Mouse (Mus musculus) forebrain, embryonic 14.5 days (tissue): ENCODE results near the gene Hist1h1c. TPM values are rescaled to one million over a fixed set of nuclear protein-coding genes. Genes with fewer than 3 reads are reported as not detected.
"Not testable (repeated sequence)": the region's sequence is repeated elsewhere in the genome, so short reads cannot be mapped to it uniquely, and the experiment has no call there.

Experiments used
- ATAC-seq: fragments of 200-750 bp; cut with Nextera tagmentation; 2 replicates; pipeline ENCODE4 v1.8.0; 2017; ENCODE audit warnings: mild to moderate bottlenecking, moderate library complexity
- DNase-seq: peaks from one replicate; pipeline ENCODE4 v3.0.0-alpha.2; 2015; ENCODE audit warnings: low spot score
- H3K27ac ChIP-seq: fragments of 300-500 bp; sonication (generic); 2 replicates; pipeline ENCODE4 v1.5.1; 2014; ENCODE audit warnings: low read depth, mild to moderate bottlenecking, control low read depth, low read length, moderate library complexity
- H3K27me3 ChIP-seq: fragments of 300-500 bp; sonication (generic); replicated peaks from 2 replicates; pipeline ENCODE4 v1.6.1; 2014; ENCODE audit warnings: low read length, control low read depth, mixed read lengths; ENCODE audit not compliant: control insufficient read depth, insufficient read depth
- H3K36me3 ChIP-seq: fragments of 300-500 bp; sonication (generic); 2 replicates; pipeline ENCODE4 v1.6.1; 2014; ENCODE audit warnings: low read length, control low read depth; ENCODE audit not compliant: control insufficient read depth, insufficient read depth
- H3K4me1 ChIP-seq: fragments of 300-500 bp; sonication (generic); 2 replicates; pipeline ENCODE4 v1.6.1; 2014; ENCODE audit warnings: antibody characterized with exemption, low read length, control low read depth; ENCODE audit not compliant: control insufficient read depth, insufficient read depth
- H3K4me2 ChIP-seq: fragments of 300-500 bp; sonication (generic); 2 replicates; pipeline ENCODE4 v1.6.1; 2014; ENCODE audit warnings: mild to moderate bottlenecking, control low read depth, low read length
- H3K4me3 ChIP-seq: fragments of 300-500 bp; sonication (generic); 2 replicates; pipeline ENCODE4 v1.5.1; 2014; ENCODE audit warnings: low read depth, low read length, control low read depth
- H3K9ac ChIP-seq: fragments of 300-500 bp; sonication (generic); 2 replicates; pipeline ENCODE4 v1.6.1; 2014; ENCODE audit warnings: mild to moderate bottlenecking, low read length, control low read depth, moderate library complexity
- H3K9me3 ChIP-seq: fragments of 300-500 bp; sonication (generic); replicated peaks from 2 replicates; pipeline ENCODE4 v1.6.1; 2016; ENCODE audit warnings: low read length, control low read depth, mixed read lengths; ENCODE audit not compliant: control insufficient read depth
- WGBS: fragments of 180-500 bp; shearing (Covaris S2); extraction: QIAGEN DNeasy Blood & Tissue Kit; methylation state at CpG from one replicate; pipeline ENCODE4 v1.1.7; 2014; 5-methylcytosine and 5-hydroxymethylcytosine counted together
- polyA plus RNA-seq: library from polyadenylated mRNA; unstranded; fragments of >200 nt; fragmentation: Nextera tagmentation; extraction: Ambion mirVana; gene quantifications from 2 replicates; pipeline ENCODE4 v1.2.1, GENCODE M21; 2014

The Hist1h1c gene
- polyA plus RNA-seq, 1 experiment from 2014 or later: 25.2 TPM

DNA sequence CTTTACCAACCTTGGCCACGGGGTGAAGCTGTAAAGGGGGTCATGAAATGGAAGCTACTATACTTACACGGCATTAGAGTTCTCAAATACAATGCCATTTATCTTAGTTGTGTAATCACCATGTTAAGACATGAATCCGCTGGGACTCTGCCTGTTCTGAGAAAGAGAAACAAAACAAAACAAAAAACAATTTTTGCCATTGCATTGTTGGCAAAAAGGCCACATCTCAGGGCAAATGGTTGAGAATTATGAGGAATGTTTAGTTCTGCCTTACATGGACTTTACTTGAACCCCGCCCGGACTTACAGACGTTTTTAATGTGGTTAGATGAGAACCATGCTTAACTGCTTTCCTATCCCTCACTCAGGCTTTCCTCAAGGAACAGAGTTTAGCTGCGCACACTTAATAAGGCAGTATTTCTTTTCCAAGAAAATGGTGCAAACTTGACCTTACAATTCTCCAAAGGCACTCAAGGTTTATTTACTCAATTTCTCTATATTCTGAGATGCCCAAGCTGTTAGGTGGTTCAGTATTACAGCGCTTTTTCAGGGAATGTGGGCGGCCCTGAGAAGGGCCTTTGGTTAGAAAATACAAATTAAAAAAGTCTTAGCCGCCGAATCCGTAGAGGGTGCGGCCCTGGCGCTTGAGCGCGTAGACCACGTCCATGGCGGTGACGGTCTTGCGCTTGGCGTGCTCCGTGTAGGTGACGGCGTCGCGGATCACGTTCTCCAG lies 21.8 kb downstream of the Hist1h1c start:
- DNase-seq (peak; percentile 38), ATAC-seq (no peak; the same call in 1 of the 2 replicates)
- WGBS: 1% methylated on average over 18 of the region's 27 CpGs
- H3K27ac ChIP-seq: peak overlapping the region; percentile 88
- no peaks in the 10 kb centered on the region for H3K9me3 ChIP-seq
- peak overlapping the region; percentile 89 for H3K4me2 ChIP-seq
- peaks cover 31% of the 10 kb centered on the region for H3K4me1 ChIP-seq
- peak overlapping the region; percentile 64 for H3K9ac ChIP-seq
- H3K36me3 ChIP-seq: no peaks in the 10 kb centered on the region
- no peaks in the 10 kb centered on the region for H3K27me3 ChIP-seq
- peak overlapping the region; percentile 53 for H3K4me3 ChIP-seq

DNA sequence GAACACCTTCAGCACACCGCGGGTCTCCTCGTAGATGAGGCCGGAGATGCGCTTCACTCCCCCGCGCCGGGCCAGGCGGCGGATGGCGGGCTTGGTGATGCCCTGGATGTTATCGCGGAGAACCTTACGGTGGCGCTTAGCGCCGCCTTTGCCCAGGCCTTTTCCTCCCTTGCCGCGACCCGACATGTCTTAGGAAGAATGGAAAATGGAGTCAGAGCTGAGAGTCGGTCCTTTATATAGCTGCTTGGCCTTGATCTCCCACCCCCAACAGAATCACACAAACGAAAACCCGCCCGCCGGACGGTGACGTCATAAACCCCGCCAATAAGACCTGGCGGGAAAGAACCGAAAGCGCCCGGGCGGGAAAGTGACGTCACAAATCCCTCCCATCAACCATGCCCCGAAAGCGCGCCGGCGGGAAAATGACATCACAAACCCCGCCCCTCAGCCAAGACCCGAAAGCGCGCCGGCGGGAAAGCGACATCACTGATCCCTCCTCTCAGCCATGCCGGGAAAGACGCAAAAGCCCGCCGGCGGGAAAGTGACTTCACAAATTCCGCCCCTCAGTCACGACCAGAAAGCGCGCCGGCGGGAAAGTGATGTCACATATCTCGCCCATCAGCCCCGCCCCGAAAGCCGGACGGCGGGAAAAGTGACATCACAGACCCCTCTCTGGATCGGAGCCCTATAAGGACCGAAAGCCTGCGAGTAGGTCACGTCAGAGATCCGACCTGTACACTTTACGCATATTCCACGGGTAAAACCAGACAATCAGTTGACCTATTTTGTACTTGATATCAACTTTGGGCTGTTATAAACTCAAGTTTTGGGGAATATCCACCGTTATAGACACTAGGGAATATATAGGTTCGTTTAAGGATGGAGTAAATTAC lies 22.6 kb downstream of the Hist1h1c start, which contains the start of gene Hist1h4a:
Hist1h4a (minus strand) TSS at position 259 of the 893 bp plus-strand sequence.
- WGBS: under 1% methylated on average over 67 of the region's 72 CpGs
- no peaks in the 10 kb centered on the region for H3K9me3 ChIP-seq
- no peaks in the 10 kb centered on the region for H3K27me3 ChIP-seq
- H3K36me3 ChIP-seq: no peaks in the 10 kb centered on the region
- ATAC-seq (peak; percentile 80), DNase-seq (peak; percentile 99)
- H3K4me1 ChIP-seq: peaks cover 31% of the 10 kb centered on the region
- H3K27ac ChIP-seq: peak within 1 kb of the TSS; percentile 88
- H3K9ac ChIP-seq: peak within 1 kb of the TSS; percentile 64
- H3K4me3 ChIP-seq: peak within 1 kb of the TSS; percentile 53
- H3K4me2 ChIP-seq: peak within 1 kb of the TSS; percentile 89

DNA sequence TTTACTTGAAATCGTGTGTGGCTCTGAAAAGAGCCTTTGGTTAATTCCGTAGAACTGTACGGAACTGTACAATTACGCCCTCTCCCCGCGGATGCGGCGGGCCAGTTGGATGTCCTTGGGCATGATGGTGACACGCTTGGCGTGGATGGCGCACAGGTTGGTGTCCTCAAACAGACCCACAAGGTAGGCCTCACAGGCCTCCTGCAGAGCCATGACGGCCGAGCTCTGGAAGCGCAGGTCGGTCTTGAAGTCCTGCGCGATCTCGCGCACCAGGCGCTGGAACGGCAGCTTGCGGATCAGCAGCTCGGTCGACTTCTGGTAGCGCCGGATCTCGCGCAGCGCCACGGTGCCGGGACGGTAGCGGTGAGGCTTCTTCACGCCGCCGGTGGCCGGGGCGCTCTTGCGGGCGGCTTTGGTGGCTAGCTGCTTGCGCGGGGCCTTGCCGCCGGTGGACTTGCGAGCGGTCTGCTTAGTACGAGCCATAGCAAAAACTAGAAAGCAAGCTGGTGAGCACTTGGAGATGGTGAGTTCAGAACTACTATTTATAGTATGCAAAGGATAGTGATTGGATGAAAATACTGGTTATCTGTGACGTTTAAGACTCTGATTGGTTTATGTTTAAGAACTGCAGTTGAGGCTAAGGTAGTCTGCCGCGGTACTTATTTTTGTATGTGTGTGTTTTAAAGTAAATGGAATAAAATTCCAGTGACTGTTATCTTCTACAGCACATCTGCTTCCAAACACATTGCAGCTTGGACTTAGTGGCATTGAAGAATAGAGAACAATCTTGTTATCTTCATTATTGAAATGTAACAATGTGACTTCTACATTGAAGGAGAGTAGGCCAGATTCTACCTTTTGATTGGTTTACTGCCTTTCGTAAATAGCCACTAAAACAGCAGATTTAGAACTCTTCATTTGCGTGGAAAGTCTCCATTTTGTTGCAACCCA lies 23.5 kb downstream of the Hist1h1c start, which contains the start of gene Hist1h3a:
Hist1h3a (minus strand) TSS at position 516 of the 951 bp plus-strand sequence.
- not testable (repeated sequence) for H3K9me3 ChIP-seq, H3K36me3 ChIP-seq, H3K27me3 ChIP-seq
- ATAC-seq (peak; percentile 67), DNase-seq (peak; percentile 96)
- Histone ChIP-seq H3K4me3 (peak within 1 kb of the TSS; percentile 53), H3K4me1 (peaks cover 31% of the 10 kb centered on the region), H3K27ac (peak within 1 kb of the TSS; percentile 88), H3K4me2 (peak within 1 kb of the TSS; percentile 89), H3K9ac (peak within 1 kb of the TSS; percentile 61)
- WGBS: under 1% methylated on average over 25 of the region's 52 CpGs

DNA sequence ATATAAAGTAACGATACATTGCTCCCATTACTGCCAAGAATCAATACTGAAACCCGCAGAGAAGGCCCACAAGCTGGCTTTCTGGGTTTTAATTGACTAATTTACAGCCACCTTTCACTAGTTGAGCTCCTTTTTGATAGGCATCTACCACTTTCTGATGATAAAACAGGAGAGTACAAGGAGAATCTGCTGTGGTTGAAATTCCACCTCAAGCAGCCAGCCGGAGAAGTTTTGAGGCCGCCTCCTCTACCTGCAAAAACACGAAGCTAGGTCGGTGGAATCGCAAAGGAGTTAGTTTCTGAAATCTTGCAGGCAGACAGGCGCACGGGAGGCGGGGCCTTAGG lies 24.6 kb downstream of the Hist1h1c start:
- no peak for ATAC-seq
- 1% methylated on average over 10 of the region's 10 CpGs for WGBS

DNA sequence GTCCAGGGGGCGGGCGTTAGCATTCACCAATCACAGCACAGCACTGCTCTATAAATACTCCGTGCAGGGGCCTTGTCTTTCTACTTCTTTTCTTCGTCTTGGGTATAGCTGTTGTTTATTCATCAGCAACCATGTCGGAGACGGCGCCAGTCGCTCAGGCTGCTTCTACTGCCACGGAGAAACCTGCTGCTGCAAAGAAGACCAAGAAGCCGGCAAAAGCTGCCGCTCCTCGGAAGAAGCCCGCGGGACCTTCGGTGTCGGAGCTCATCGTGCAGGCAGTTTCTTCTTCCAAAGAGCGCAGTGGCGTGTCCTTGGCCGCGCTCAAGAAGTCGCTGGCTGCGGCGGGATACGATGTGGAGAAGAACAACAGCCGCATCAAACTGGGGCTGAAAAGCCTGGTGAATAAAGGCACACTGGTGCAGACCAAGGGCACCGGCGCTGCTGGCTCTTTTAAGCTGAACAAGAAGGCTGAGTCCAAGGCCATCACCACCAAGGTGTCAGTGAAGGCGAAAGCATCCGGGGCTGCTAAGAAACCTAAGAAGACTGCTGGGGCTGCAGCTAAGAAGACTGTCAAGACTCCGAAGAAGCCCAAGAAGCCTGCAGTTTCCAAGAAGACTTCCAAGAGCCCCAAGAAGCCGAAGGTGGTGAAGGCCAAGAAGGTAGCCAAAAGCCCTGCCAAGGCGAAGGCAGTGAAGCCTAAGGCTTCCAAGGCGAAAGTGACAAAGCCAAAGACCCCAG lies 25.1 kb downstream of the Hist1h1c start, which contains the start of gene Hist1h1a:
Hist1h1a (plus strand) TSS at position 81 of the 738 bp plus-strand sequence.
- H3K9me3 ChIP-seq: no peaks in the 10 kb centered on the region
- H3K27me3 ChIP-seq: no peaks in the 10 kb centered on the region
- ATAC-seq: peak; percentile 71
- DNase-seq: peak; percentile 97
- peak within 1 kb of the TSS; percentile 89 for H3K4me2 ChIP-seq
- peaks cover 27% of the 10 kb centered on the region for H3K4me1 ChIP-seq
- H3K36me3 ChIP-seq: no peaks in the 10 kb centered on the region
- H3K9ac ChIP-seq: peak within 1 kb of the TSS; percentile 76
- H3K4me3 ChIP-seq: peak within 1 kb of the TSS; percentile 53
- 3% methylated on average over 34 of the region's 34 CpGs for WGBS
- H3K27ac ChIP-seq: peak within 1 kb of the TSS; percentile 89

More for the DNA sequence above, 24.6 kb downstream of the Hist1h1c start:
- no peak for DNase-seq
- H3K9ac ChIP-seq: peak overlapping the region; percentile 21; the same call in 1 of the 2 replicates
- no peaks in the 10 kb centered on the region for H3K36me3 ChIP-seq
- no peaks in the 10 kb centered on the region for H3K9me3 ChIP-seq
- H3K4me2 ChIP-seq: peak overlapping the region; percentile 89
- H3K27me3 ChIP-seq: no peaks in the 10 kb centered on the region
- H3K4me1 ChIP-seq: peaks cover 27% of the 10 kb centered on the region
- H3K27ac ChIP-seq: peak overlapping the region; percentile 88
- peak overlapping the region; percentile 53 for H3K4me3 ChIP-seq

DNA sequence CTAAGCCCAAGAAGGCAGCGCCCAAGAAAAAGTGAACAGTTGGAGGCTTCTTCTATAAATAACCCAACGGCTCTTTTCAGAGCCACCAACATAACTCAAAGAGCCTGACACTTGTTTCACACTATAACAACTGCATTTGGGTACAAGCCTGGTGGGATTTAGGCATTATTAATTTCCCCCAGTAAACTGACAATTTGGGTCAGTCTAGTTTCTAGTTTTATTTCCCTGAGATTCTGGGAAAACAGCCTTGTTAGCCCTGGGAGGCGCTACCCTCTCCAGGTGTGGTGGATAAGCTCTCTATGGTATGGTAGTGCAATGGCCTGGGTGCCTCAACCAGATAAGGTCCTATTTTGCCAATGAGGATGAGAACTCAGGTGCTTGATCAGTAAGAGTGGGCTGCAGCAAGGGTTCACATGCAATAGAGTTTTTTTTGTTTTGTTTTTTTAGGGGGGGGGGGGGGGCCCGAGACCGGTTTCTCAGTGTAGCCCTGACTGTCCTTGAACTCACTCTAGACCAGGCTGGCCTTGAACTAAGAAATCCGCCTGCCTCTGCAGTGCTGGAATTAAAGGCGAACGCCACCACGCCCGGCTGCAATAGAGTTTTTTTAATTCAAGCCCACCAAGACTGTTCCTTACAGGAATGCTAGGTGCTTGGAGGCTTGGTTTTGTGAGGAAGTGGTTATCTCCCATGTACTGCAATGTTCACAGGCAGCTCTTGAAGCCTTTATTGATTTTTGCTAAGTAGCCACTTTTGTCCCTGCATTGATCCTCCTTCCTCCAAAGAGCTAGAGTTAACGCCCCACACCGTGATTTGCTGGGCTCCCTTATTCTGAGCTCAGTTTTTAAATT lies 25.9 kb downstream of the Hist1h1c start:
- H3K4me3 ChIP-seq: peak overlapping the region; percentile 53
- 33% methylated on average over 12 of the region's 12 CpGs for WGBS
- H3K9me3 ChIP-seq: no peaks in the 10 kb centered on the region
- H3K27me3 ChIP-seq: no peaks in the 10 kb centered on the region
- peaks cover 27% of the 10 kb centered on the region for H3K4me1 ChIP-seq
- DNase-seq (no peak), ATAC-seq (no peak)
- peak overlapping the region; percentile 89; the same call in 1 of the 2 replicates for H3K27ac ChIP-seq
- peak overlapping the region; percentile 89 for H3K4me2 ChIP-seq
- H3K36me3 ChIP-seq: no peaks in the 10 kb centered on the region
- H3K9ac ChIP-seq: peak overlapping the region; percentile 76

DNA sequence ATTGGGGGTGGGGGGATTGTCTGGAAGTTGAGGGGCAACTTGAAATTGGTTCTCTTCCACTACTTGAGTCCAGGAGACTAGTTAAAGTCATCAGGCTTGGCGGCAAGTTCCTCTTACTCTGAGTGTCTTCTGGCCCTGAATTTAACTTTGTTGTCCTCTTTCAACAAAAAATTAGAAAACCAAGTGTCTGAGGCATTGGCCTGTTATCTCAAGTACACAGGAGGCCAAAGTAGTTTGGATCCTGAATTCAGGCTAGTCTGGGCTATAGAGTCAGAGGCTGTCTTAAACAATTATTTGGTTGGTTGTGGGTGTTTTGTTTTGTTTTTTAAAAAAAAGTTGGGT lies 26.5 kb downstream of the Hist1h1c start:
- Histone ChIP-seq H3K27me3 (no peaks in the 10 kb centered on the region), H3K9ac (no peak overlapping the region), H3K4me2 (no peak overlapping the region), H3K36me3 (no peaks in the 10 kb centered on the region), H3K4me1 (peaks cover 24% of the 10 kb centered on the region), H3K4me3 (no peak overlapping the region), H3K9me3 (no peaks in the 10 kb centered on the region), H3K27ac (no peak overlapping the region)
- no peak for ATAC-seq
- WGBS: 57% methylated on average over 1 of the region's 1 CpGs
- no peak for DNase-seq
